Mouse (Mus musculus) liver, adult 2 months (tissue): ENCODE measurements around the gene Tecpr2. TPM values are rescaled to one million over a fixed set of nuclear protein-coding genes. Genes with fewer than 3 reads are reported as not detected.

ENCODE experiments used
- DNase-seq: peaks from one replicate; pipeline ENCODE4 v3.0.0-alpha.2; 2011; ENCODE audit warnings: low read depth, low spot score; ENCODE audit errors: extremely low read depth
- H3K27ac ChIP-seq: fragments of 200-500 bp; replicated peaks from 2 replicates; pipeline ENCODE4 v1.5.1; 2012; ENCODE audit warnings: low read depth, mild to moderate bottlenecking, control low read depth, inconsistent platforms, low read length; ENCODE audit not compliant: insufficient read depth
- H3K27me3 ChIP-seq: fragments of 200-500 bp; 2 replicates; pipeline ENCODE4 v1.6.1; 2012; ENCODE audit warnings: mild to moderate bottlenecking, moderate library complexity, low read length, inconsistent platforms; ENCODE audit not compliant: control insufficient read depth, insufficient read depth
- H3K36me3 ChIP-seq: fragments of 200-500 bp; 2 replicates; pipeline ENCODE4 v1.6.1; 2012; ENCODE audit warnings: low read length, inconsistent platforms; ENCODE audit not compliant: control insufficient read depth, insufficient read depth
- H3K4me1 ChIP-seq: fragments of 200-500 bp; 2 replicates; pipeline ENCODE4 v1.6.1; 2011; ENCODE audit warnings: low read length; ENCODE audit not compliant: control insufficient read depth, insufficient read depth
- H3K4me3 ChIP-seq: fragments of 200-500 bp; 2 replicates; pipeline ENCODE4 v1.5.1; 2011; ENCODE audit warnings: low read depth, mild to moderate bottlenecking, control low read depth, low read length, moderate library complexity; ENCODE audit not compliant: insufficient read depth
- H3K79me2 ChIP-seq: fragments of 200-500 bp; 2 replicates; pipeline ENCODE4 v1.6.1; 2012; ENCODE audit warnings: inconsistent platforms, mild to moderate bottlenecking, low read length, moderate library complexity; ENCODE audit not compliant: control insufficient read depth, insufficient read depth
- H3K9ac ChIP-seq: fragments of 200-500 bp; 2 replicates; pipeline ENCODE4 v1.6.1; 2012; ENCODE audit warnings: low read depth, mild to moderate bottlenecking, control low read depth, inconsistent platforms, low read length
- CTCF ChIP-seq: fragments of 200-500 bp; IDR thresholded peaks from 2 replicates; pipeline ENCODE4 v1.5.1; 2011; ENCODE audit warnings: low read depth, low read length, control low read depth
- POLR2A ChIP-seq: fragments of 200-500 bp; IDR thresholded peaks from 2 replicates; pipeline ENCODE4 v1.6.1; 2011; ENCODE audit warnings: low read length, control low read depth; ENCODE audit not compliant: insufficient read depth; ENCODE audit errors: extremely low read depth
- WGBS: fragments of 180-500 bp; shearing (Covaris S2); methylation state at CpG from one replicate; pipeline ENCODE4 v1.1.7; 2018; 5-methylcytosine and 5-hydroxymethylcytosine counted together
- polyA plus RNA-seq: library from polyadenylated mRNA; depleted of rRNA; stranded (reverse); fragments of >200 nt; gene quantifications from 2 replicates; pipeline ENCODE4 v1.2.3, GENCODE M21; 2012
- total RNA-seq: library from RNA; depleted of rRNA; stranded (reverse); fragments of >200 nt; gene quantifications from 2 replicates; pipeline ENCODE4 v1.2.3, GENCODE M21; 2014

The Tecpr2 gene
- total and polyA plus RNA-seq, 2 experiments, result 2.5 to 3.8 TPM

DNA sequence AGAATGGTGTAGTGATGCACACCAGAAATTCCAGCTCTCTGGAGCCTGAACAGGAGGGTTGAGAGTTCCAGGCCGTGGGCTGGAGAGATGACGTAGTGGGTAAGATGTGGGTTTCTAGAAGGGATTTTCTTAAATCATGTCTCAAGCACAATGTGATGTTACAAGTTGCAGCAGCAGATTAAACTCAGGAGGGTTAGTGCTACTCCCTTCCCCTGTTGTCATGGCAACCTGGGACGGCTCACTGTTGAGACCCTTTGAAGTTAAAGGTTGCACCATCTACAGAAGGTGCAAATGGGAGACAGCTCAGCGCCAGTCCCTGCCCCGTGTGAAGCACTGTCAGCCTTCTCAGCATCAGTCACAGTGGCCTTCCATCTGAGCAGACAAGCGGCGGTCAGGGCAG lies 27.8 kb upstream of the Tecpr2 start:
- TF ChIP-seq POLR2A (no peak), CTCF (no peak)
- peaks cover 8% of the 10 kb centered on the region for H3K4me1 ChIP-seq
- 85% methylated on average over 7 of the region's 7 CpGs for WGBS
- no peak overlapping the region for H3K9ac ChIP-seq
- H3K4me3 ChIP-seq, result no peak overlapping the region
- no peaks in the 10 kb centered on the region for H3K79me2 ChIP-seq
- no peaks in the 10 kb centered on the region; the same call in none of the 2 replicates for H3K36me3 ChIP-seq
- H3K27me3 ChIP-seq, result no peaks in the 10 kb centered on the region
- no peak for DNase-seq
- H3K27ac ChIP-seq, result no peak overlapping the region

DNA sequence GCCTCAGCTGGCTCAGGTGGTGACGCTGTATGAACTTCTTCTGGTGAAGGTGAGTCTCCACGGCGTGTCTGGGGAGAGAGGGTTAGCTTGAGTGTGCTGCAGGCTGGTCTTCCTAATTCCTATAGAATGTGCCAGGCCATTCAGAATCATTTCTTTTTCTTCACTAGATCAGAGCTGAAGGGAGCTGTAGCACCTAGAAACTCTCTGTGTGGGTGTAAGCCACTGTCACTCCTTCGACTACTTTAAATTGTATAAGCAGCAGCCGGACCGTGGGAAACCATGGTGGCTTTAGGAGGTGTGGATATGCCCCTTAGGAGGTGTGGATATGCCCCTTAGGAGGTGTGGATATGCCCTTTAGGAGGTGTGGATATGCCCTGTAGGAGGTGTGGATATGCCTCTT lies 25.1 kb upstream of the Tecpr2 start:
- Histone ChIP-seq H3K27me3 (no peaks in the 10 kb centered on the region), H3K27ac (no peak overlapping the region), H3K4me3 (no peak overlapping the region), H3K9ac (no peak overlapping the region), H3K4me1 (peaks cover 10% of the 10 kb centered on the region), H3K36me3 (peaks cover 15% of the 10 kb centered on the region), H3K79me2 (no peaks in the 10 kb centered on the region)
- DNase-seq, result no peak
- no peak for TF ChIP-seq CTCF
- TF ChIP-seq POLR2A, result no peak
- 95% methylated on average over 6 of the region's 6 CpGs for WGBS

DNA sequence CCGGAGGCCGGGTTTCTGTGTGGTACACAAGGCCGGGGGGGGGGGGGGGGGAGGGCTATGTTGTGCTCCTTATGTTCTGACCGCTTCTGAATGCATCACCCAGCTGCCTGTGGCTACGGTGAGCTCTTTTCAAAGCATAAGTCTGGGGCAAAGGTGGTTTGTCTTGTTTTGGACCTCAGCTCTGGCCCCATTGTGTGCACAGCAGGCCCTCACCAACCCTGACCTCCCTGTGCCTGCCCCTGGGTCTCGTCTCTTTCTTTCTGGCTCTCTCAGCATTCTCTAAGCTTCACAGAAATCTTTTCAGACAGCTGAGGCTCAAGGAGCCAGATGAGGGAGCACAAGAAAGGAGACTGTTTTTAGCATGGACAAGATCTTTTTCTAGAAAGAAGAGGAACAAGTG lies 23.5 kb upstream of the Tecpr2 start:
- Histone ChIP-seq H3K79me2 (no peaks in the 10 kb centered on the region), H3K4me1 (peaks cover 10% of the 10 kb centered on the region), H3K27ac (peak overlapping the region; percentile 5; the same call in 1 of the 2 replicates), H3K36me3 (peaks cover 15% of the 10 kb centered on the region), H3K9ac (no peak overlapping the region), H3K27me3 (no peaks in the 10 kb centered on the region), H3K4me3 (no peak overlapping the region)
- DNase-seq, result peak; percentile 60
- 31% methylated on average over 6 of the region's 6 CpGs for WGBS
- TF ChIP-seq POLR2A, result no peak
- TF ChIP-seq CTCF, result no peak

DNA sequence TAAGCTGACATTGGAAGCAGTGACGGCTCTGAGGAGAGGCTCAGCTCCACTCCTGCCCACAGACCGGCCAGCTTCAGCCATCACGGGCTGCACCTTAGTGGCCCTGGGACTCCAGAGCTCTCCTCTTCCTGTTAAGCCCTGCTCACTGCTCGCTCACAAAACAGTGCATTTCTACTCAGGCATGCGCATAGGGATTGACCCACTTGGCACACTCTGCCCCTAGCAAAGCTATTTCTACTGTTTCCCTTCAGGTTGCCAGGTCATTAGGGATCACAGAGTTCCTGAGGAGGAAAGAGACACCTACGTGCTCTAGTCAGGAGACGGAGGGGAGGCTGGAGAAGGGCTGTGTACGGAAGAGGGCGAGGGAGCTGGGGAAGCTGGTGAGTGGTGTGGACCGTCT lies 23.1 kb upstream of the Tecpr2 start:
- no peak for TF ChIP-seq POLR2A
- TF ChIP-seq CTCF, result no peak
- H3K79me2 ChIP-seq, result no peaks in the 10 kb centered on the region
- no peak overlapping the region for H3K4me3 ChIP-seq
- no peak overlapping the region for H3K9ac ChIP-seq
- H3K27ac ChIP-seq, result peak overlapping the region; percentile 5; the same call in 1 of the 2 replicates
- H3K4me1 ChIP-seq, result peaks cover 14% of the 10 kb centered on the region
- DNase-seq, result peak; percentile 90
- WGBS, result 31% methylated on average over 10 of the region's 10 CpGs
- H3K27me3 ChIP-seq, result no peaks in the 10 kb centered on the region
- H3K36me3 ChIP-seq, result peaks cover 15% of the 10 kb centered on the region

DNA sequence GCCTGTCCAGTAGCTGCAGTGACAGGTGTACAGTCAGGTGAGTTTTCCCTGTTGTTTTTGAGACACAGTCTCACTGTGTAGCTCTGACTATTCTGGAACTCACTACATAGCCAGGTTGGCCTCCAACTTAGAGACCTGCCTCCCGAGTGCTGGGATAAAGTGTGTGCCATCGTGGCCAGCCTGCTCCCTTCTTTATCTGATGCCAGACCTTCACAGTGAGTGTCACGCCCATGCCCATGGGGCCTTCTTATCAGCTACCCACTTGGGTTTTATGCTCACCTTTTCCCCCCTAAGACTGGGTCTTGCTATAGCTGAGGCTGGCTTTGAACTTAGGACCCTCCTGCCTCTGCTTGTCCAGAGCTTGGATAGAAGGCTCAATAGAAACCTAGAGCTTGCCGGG lies 19.0 kb upstream of the Tecpr2 start:
- no peaks in the 10 kb centered on the region for H3K79me2 ChIP-seq
- H3K4me3 ChIP-seq, result no peak overlapping the region
- H3K9ac ChIP-seq, result no peak overlapping the region
- no peak for DNase-seq
- no peaks in the 10 kb centered on the region for H3K27me3 ChIP-seq
- 78% methylated on average over 4 of the region's 4 CpGs for WGBS
- peaks cover 22% of the 10 kb centered on the region for H3K4me1 ChIP-seq
- H3K27ac ChIP-seq, result no peak overlapping the region
- peaks cover 18% of the 10 kb centered on the region for H3K36me3 ChIP-seq
- no peak for TF ChIP-seq CTCF
- TF ChIP-seq POLR2A, result no peak

DNA sequence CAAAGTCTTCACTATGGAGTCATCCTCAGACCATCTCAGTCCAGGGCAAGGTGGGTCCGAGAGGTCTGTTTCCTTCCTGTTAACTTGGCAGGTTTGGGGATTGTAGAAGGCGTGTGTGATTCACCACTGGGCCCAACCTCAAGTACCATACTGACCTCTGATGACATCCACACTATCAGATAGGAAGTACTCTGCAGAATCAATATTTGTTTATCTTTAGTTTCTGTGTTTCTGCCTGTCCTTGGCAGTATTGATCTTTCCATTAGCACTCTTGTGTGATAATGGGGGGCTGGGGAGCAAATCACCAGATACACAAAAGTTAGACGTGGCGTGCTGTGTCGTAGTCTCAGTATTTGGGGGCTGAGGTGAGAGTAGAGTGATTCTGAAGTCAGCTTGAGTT lies 17.8 kb upstream of the Tecpr2 start:
- 28% methylated on average over 5 of the region's 5 CpGs for WGBS
- H3K79me2 ChIP-seq, result no peaks in the 10 kb centered on the region
- 0 out of 2 replicates have a peak overlapping the region, but pooled peaks have one; percentile 14 for H3K27ac ChIP-seq
- no peak for TF ChIP-seq CTCF
- TF ChIP-seq POLR2A, result no peak
- H3K9ac ChIP-seq, result no peak overlapping the region
- peaks cover 14% of the 10 kb centered on the region for H3K4me1 ChIP-seq
- H3K27me3 ChIP-seq, result no peaks in the 10 kb centered on the region
- peaks cover 18% of the 10 kb centered on the region for H3K36me3 ChIP-seq
- no peak overlapping the region for H3K4me3 ChIP-seq
- DNase-seq, result peak; percentile 88
